Mouse (Mus musculus): ENCODE results near the gene Mis18a.

Gene Mis18a

GRCm38 (mm10) chr16:90727233-90728115 lies at the start of gene Mis18a:
TSS of gene Mis18a (minus strand) at chr16:90727404.
- peak; percentile 84 for DNase-seq (ENCODE audit: low spot score)

- no peak for DNase-seq (ENCODE audit: low spot score)
Measured at GRCm38 (mm10) chr16:90775946-90776520, 48.8 kb upstream of the Mis18a start.

- DNase-seq (ENCODE audit: low spot score), result no peak
Measured at GRCm38 (mm10) chr16:90774646-90775045, 47.4 kb upstream of the Mis18a start.

- no peak for DNase-seq (ENCODE audit: low spot score)
Measured at GRCm38 (mm10) chr16:90774216-90774615, 47.0 kb upstream of the Mis18a start.

GRCm38 (mm10) chr16:90766919-90767454 lies 39.8 kb upstream of the Mis18a start:
- no peak for DNase-seq (ENCODE audit: low spot score)

GRCm38 (mm10) chr16:90765195-90765877 lies 38.1 kb upstream of the Mis18a start:
- DNase-seq (ENCODE audit: low spot score), result no peak

GRCm38 (mm10) chr16:90760515-90760914 lies 33.3 kb upstream of the Mis18a start:
- no peak for DNase-seq (ENCODE audit: low spot score)

- no peak for DNase-seq (ENCODE audit: low spot score)
Measured at GRCm38 (mm10) chr16:90759335-90759734, 32.1 kb upstream of the Mis18a start.

- no peak for DNase-seq (ENCODE audit: low spot score)
Measured at GRCm38 (mm10) chr16:90753386-90753941, 26.3 kb upstream of the Mis18a start.

GRCm38 (mm10) chr16:90748169-90748568 lies 21.0 kb upstream of the Mis18a start:
- DNase-seq (ENCODE audit: low spot score), result no peak

GRCm38 (mm10) chr16:90747143-90747542 lies 19.9 kb upstream of the Mis18a start:
- DNase-seq (ENCODE audit: low spot score), result no peak

GRCm38 (mm10) chr16:90738092-90738956 lies 11.1 kb upstream of the Mis18a start, which contains the start of gene Mrap:
TSS of gene Mrap (plus strand) at chr16:90738207.
- DNase-seq (ENCODE audit: low spot score), result no peak

GRCm38 (mm10) chr16:90736672-90737270 lies 9.6 kb upstream of the Mis18a start:
- DNase-seq (ENCODE audit: low spot score), result no peak

GRCm38 (mm10) chr16:90735611-90736010 lies 8.4 kb upstream of the Mis18a start:
- DNase-seq (ENCODE audit: low spot score), result no peak

GRCm38 (mm10) chr16:90726600-90727227 lies 490 bp downstream of the Mis18a start:
- DNase-seq (ENCODE audit: low spot score), result no peak

GRCm38 (mm10) chr16:90724051-90724450 lies 3.2 kb downstream of the Mis18a start:
- no peak for DNase-seq (ENCODE audit: low spot score)

GRCm38 (mm10) chr16:90710313-90710712 lies 16.9 kb downstream of the Mis18a start:
- no peak for DNase-seq (ENCODE audit: low spot score)

- DNase-seq (ENCODE audit: low spot score), result no peak
Measured at GRCm38 (mm10) chr16:90709711-90710289, 17.4 kb downstream of the Mis18a start.

- DNase-seq (ENCODE audit: low spot score), result no peak
Measured at GRCm38 (mm10) chr16:90706279-90706678, 20.9 kb downstream of the Mis18a start.

Data from layer of hippocampus, adult 9-10 months (tissue).